Mouse (Mus musculus): ENCODE measurements around the gene St6gal2.

DNA sequence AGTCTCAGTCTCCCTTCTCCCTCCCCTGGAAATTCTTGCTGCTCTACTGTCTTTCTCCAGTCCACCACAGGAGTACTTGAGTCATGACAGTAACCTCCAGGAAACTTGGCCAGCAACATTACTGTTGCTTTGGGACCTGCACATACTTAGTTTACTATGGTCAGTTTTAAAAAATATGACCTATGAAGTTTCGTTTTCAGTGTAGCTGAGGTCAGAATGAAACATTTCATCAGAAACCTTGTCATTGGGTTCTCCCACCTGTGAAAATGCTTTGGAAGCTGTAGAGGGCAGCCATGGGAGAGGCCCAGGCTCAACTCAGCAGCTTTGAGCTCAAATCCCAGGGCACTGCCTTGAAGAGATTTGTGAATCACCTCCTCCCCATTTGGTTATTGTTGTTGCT lies 15.0 kb downstream of the St6gal2 start:
- TF ChIP-seq CTCF (IDR thresholded peaks at IDR 0.05; ENCODE audit: low read depth) = no peak
- no peak for TF ChIP-seq EP300 (IDR thresholded peaks at IDR 0.05; ENCODE audit: low read depth)
